Mouse (Mus musculus) neural tube, embryonic 12.5 days (tissue): ENCODE measurements around the gene Scarf2. TPM values are rescaled to one million over a fixed set of nuclear protein-coding genes. Genes with fewer than 3 reads are reported as not detected.
A peak's percentile ranks its signal among the peaks of the same experiment; 100 is the strongest.

ENCODE experiments used
- ATAC-seq: fragments of 200-750 bp; cut with Nextera tagmentation; 2 replicates; pipeline ENCODE4 v1.8.0; 2017; ENCODE audit warnings: low read depth, mild to moderate bottlenecking, moderate TSS enrichment, moderate library complexity; ENCODE audit not compliant: low FRiP score
- H3K27ac ChIP-seq: fragments of 300-500 bp; sonication (generic); 2 replicates; pipeline ENCODE4 v1.5.1; 2016
- H3K27me3 ChIP-seq: fragments of 300-500 bp; sonication (generic); replicated peaks from 2 replicates; pipeline ENCODE4 v1.6.1; 2016; ENCODE audit warnings: mild to moderate bottlenecking
- H3K36me3 ChIP-seq: fragments of 300-500 bp; sonication (generic); 2 replicates; pipeline ENCODE4 v1.6.1; 2016; ENCODE audit warnings: mild to moderate bottlenecking
- H3K4me1 ChIP-seq: fragments of 300-500 bp; sonication (generic); 2 replicates; pipeline ENCODE4 v1.6.1; 2016
- H3K4me2 ChIP-seq: fragments of 300-500 bp; sonication (generic); replicated peaks from 2 replicates; pipeline ENCODE4 v1.6.1; 2016; ENCODE audit warnings: mild to moderate bottlenecking
- H3K4me3 ChIP-seq: fragments of 300-500 bp; sonication (generic); 2 replicates; pipeline ENCODE4 v1.5.1; 2016
- H3K9ac ChIP-seq: fragments of 300-500 bp; sonication (generic); 2 replicates; pipeline ENCODE4 v1.6.1; 2016; ENCODE audit warnings: mild to moderate bottlenecking
- H3K9me3 ChIP-seq: fragments of 300-500 bp; sonication (generic); 2 replicates; pipeline ENCODE4 v1.6.1; 2016; ENCODE audit warnings: mild to moderate bottlenecking
- WGBS: fragments of 180-500 bp; shearing (Covaris S2); methylation state at CpG from one replicate; pipeline ENCODE4 v1.1.7; 2016; 5-methylcytosine and 5-hydroxymethylcytosine counted together
- polyA plus RNA-seq: library from polyadenylated mRNA; unstranded; fragments of >200 nt; fragmentation: Nextera tagmentation; extraction: Ambion mirVana; gene quantifications from 2 replicates; pipeline ENCODE4 v1.2.1, GENCODE M21; 2016

Scarf2 gene
- polyA plus RNA-seq, 1 experiment from 2014 or later: 13.9 TPM

DNA sequence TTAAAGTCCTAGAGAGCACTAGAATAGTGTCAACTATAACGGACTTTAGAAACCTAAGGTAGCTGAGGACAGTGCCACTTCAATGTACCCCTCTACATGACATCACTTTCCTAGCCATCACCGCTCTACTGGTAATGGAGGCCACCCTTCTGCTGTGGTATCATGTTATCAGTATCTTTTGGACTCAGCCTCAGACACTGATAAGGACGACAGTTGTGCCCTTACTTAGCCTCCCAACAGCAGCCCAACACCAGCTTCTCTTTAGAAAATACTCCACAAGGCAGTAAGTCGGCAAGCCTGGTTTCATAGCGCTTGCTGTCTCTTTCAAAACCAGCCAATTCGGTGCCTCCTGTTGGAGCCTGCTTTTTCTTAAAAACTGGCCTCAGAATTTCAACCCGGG lies 37.5 kb downstream of the Scarf2 start:
- no peaks in the 10 kb centered on the region; the same call in 1 of the 2 replicates for H3K36me3 ChIP-seq
- H3K27ac ChIP-seq: 0 out of 2 replicates have a peak overlapping the region, but pooled peaks have one; percentile 42
- peak overlapping the region; percentile 60 for H3K4me3 ChIP-seq
- 0 out of 2 replicates have a peak, but pooled peaks have one; percentile 6 for ATAC-seq
- 54% methylated on average over 7 of the region's 7 CpGs for WGBS
- no peaks in the 10 kb centered on the region for H3K9me3 ChIP-seq
- H3K4me2 ChIP-seq: peak overlapping the region; percentile 97
- peaks cover 82% of the 10 kb centered on the region for H3K27me3 ChIP-seq
- H3K4me1 ChIP-seq: peaks cover 24% of the 10 kb centered on the region; the same call in 1 of the 2 replicates
- H3K9ac ChIP-seq: peak overlapping the region; percentile 77; the same call in 1 of the 2 replicates

DNA sequence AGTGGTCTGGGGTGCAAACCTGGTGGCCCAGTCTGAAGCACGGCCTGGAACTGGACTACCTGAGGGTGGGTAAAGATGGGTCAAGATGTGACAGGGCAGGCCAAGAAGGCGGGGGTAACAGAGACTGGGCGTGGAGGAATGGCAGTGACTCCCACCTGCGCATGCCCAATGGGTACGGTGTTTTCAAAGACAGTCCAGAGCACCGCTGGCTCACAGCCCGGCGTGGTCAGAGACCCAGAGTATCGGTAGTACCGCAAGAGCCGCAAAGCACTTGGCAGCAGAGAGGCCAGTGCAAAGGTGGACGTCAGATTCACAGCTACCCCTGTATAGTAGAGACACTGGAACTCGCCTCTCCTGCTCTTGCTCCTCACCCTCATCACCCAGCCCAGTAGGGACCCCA lies 38.4 kb downstream of the Scarf2 start:
- 63% methylated on average over 13 of the region's 13 CpGs for WGBS
- Histone ChIP-seq H3K27ac (no peak overlapping the region), H3K4me2 (no peak overlapping the region), H3K4me1 (peaks cover 24% of the 10 kb centered on the region; the same call in 1 of the 2 replicates), H3K9me3 (no peaks in the 10 kb centered on the region), H3K36me3 (peaks cover 5% of the 10 kb centered on the region), H3K27me3 (peaks cover 74% of the 10 kb centered on the region), H3K9ac (no peak overlapping the region), H3K4me3 (no peak overlapping the region)
- ATAC-seq: no peak

DNA sequence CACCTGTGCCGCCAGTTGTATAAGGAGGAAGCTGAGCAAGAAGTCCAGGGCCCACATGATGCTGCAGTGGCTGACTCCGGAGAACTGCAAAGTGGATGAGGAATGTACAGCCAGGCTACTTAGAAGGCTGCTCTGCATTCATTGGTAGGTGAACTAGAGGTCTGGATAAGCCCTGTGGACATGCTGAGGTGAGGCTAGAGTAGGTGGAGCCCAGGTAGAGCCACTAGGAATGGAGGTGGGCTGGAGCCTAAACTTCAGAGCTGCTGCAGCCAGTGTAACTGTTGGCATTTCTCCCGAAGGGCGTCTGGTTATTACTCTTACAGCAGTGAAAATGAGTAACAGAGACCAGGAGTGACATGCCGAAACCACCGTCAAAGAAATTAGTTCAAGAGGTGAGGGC lies 41.0 kb downstream of the Scarf2 start, which contains the start of gene Car15:
Gene Car15, minus strand, starts transcription at position 314 of the 400 bp plus-strand sequence.
- H3K9ac ChIP-seq: no peak within 1 kb of the TSS
- no peak within 1 kb of the TSS for H3K27ac ChIP-seq
- no peak for ATAC-seq
- peaks cover 31% of the 10 kb centered on the region for H3K36me3 ChIP-seq
- WGBS: 87% methylated on average over 6 of the region's 6 CpGs
- no peak within 1 kb of the TSS for H3K4me3 ChIP-seq
- no peaks in the 10 kb centered on the region for H3K9me3 ChIP-seq
- peaks cover 49% of the 10 kb centered on the region for H3K27me3 ChIP-seq
- peaks cover 14% of the 10 kb centered on the region; the same call in 1 of the 2 replicates for H3K4me1 ChIP-seq
- no peak within 1 kb of the TSS for H3K4me2 ChIP-seq

DNA sequence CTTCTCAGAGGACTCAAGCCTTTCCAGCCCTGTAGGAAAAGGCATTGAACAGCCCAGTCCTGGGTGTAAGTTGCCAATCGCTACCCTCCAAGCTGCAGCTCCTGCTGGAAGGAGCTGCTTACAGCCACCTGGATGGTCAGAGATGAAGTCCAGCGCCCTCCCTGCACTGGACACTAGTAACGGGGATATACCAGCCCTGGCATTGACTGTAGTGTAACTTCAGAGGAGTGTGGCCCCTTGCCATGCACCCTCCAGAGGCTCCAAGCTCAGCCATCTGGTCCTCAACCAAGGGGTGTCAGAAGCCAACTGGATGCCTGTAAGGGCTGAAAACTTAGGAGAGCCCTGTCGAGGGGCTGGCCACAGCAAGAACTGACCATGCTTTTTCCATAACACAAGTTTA lies 42.9 kb downstream of the Scarf2 start:
- H3K27me3 ChIP-seq: peaks cover 30% of the 10 kb centered on the region
- no peak overlapping the region for H3K27ac ChIP-seq
- H3K4me3 ChIP-seq: no peak overlapping the region
- H3K9me3 ChIP-seq: no peaks in the 10 kb centered on the region
- H3K36me3 ChIP-seq: peaks cover 50% of the 10 kb centered on the region
- no peak overlapping the region for H3K9ac ChIP-seq
- 86% methylated on average over 4 of the region's 4 CpGs for WGBS
- no peaks in the 10 kb centered on the region for H3K4me1 ChIP-seq
- no peak overlapping the region for H3K4me2 ChIP-seq
- no peak for ATAC-seq

DNA sequence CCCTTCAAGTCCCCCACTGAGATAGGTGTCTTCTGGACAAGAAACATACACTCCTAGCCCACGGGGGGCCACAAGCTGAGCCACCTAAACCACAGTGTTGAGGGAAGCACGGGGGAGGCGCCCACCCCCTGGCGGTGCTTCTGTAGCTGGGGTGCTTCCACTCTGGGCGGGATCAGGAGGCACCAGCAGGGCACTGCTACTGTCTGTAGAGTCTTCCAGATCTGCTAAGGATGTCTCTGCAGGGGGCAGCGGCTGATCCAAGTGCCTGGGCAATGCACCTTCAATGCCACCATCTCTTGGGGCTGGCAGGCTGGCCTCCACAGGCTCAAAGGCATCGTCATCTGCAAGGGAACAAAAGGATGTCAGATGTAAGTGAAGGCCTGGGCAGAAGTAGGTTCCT lies 45.4 kb downstream of the Scarf2 start:
- H3K27me3 ChIP-seq: peaks cover 7% of the 10 kb centered on the region; the same call in 1 of the 2 replicates
- H3K4me3 ChIP-seq: no peak overlapping the region
- WGBS: 96% methylated on average over 7 of the region's 7 CpGs
- no peak for ATAC-seq
- no peaks in the 10 kb centered on the region for H3K9me3 ChIP-seq
- no peak overlapping the region for H3K27ac ChIP-seq
- peaks cover 74% of the 10 kb centered on the region for H3K36me3 ChIP-seq
- H3K9ac ChIP-seq: no peak overlapping the region
- no peak overlapping the region for H3K4me2 ChIP-seq
- H3K4me1 ChIP-seq: no peaks in the 10 kb centered on the region

DNA sequence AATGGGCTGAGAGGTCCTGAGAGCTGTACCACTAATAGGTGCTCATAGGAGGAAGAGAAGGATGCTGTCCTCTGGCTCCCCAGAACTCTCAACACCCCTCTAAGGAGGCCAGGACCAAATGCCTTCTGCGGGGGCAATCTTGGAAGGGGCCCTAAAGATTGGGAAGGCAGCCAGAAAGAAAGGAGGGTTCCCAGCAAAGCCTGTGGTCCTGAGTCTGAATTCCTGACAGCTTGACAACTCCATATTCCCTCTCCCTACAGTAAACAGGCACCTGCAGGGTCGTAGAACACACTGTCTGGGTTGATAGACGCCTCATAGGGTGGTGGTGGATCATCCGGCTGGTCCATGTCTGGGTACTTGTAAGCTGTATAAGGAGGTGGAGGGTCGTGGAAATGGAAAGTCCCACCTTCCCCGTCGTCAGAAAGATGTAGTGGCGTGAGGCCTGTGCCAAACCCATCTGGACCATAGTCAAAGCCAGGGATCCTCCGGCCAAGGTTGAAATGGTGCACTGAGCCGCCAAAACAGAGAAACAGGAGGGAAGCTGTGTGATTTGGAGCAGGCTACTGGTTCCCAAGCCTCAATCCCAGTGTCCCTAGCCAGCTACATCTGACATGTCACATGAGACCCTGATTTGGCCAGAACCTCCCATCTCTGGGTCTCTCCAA lies 46.8 kb downstream of the Scarf2 start:
- no peak overlapping the region for H3K9ac ChIP-seq
- H3K4me3 ChIP-seq: no peak overlapping the region
- no peaks in the 10 kb centered on the region for H3K27me3 ChIP-seq
- WGBS: 95% methylated on average over 10 of the region's 10 CpGs
- no peak overlapping the region for H3K4me2 ChIP-seq
- ATAC-seq: no peak
- no peak overlapping the region for H3K27ac ChIP-seq
- H3K4me1 ChIP-seq: no peaks in the 10 kb centered on the region
- no peaks in the 10 kb centered on the region for H3K9me3 ChIP-seq
- peaks cover 84% of the 10 kb centered on the region for H3K36me3 ChIP-seq

DNA sequence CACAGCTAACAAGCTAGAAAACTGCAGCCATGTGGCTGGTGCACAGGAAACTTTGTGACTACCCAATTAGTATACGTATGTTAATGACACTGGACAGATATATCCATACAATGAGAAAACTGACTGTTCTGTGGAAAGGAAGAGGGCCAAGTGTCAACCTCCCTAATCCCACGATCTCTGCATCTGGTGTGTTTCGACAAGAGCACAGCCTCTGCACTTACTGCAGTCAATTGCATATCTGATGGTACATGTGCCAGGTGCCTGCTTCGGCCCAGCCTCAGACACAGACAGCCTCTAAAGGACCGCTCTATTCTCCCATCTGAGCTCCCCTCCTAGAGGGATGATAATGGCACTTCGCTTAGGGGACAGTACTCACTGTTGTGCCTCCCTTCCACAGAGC lies 51.3 kb downstream of the Scarf2 start:
- Histone ChIP-seq H3K27ac (no peak overlapping the region), H3K9me3 (no peaks in the 10 kb centered on the region), H3K4me2 (no peak overlapping the region), H3K27me3 (no peaks in the 10 kb centered on the region), H3K36me3 (peaks cover 87% of the 10 kb centered on the region), H3K9ac (no peak overlapping the region), H3K4me3 (no peak overlapping the region), H3K4me1 (no peaks in the 10 kb centered on the region)
- no peak for ATAC-seq
- 97% methylated on average over 6 of the region's 6 CpGs for WGBS

DNA sequence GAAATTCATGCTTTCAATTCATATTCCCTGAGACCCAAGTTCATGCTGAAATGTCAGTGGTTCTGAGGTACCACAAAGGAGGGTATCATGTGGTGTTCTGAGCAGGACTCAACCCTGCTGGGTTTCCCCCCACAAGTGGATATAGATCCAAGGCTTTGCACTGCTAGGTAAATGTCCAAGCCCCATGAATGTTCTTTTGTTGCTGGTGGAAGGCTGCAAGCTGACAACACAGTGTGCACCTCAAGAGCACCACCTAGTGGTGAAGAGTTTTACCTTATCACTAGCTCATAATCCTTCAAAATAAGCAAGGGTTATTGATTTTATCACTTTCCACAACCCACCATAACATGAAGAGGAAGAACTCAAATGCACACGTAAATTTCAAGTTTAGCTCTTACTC lies 51.8 kb downstream of the Scarf2 start:
- WGBS: 30% methylated on average over 1 of the region's 1 CpGs

DNA sequence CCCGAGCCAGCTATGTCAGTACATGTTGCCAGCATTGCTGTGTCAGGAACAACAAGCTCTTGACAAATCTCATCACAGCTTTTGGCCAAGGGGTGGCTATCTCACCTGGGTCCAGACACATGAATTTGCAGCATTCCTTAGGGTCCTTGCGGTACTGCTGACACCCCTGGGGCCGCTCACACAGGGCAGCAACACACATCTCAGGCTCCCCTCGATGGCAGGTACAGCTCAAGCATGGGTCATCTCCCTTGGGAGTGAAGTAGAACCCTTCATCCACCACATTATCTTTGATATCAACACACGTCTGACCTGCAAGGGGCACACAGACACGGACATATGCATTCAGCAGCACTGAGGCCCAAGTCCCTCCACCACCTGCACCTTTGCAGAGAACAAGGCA lies 52.4 kb downstream of the Scarf2 start:
- WGBS: 85% methylated on average over 6 of the region's 6 CpGs
- Histone ChIP-seq H3K27me3 (no peaks in the 10 kb centered on the region), H3K9me3 (no peaks in the 10 kb centered on the region), H3K4me1 (no peaks in the 10 kb centered on the region), H3K27ac (no peak overlapping the region), H3K36me3 (peaks cover 85% of the 10 kb centered on the region), H3K9ac (no peak overlapping the region), H3K4me3 (no peak overlapping the region), H3K4me2 (no peak overlapping the region)
- no peak for ATAC-seq

More for the DNA sequence above, 51.8 kb downstream of the Scarf2 start:
- H3K4me1 ChIP-seq: no peaks in the 10 kb centered on the region
- no peak overlapping the region for H3K4me3 ChIP-seq
- no peak overlapping the region for H3K9ac ChIP-seq
- H3K36me3 ChIP-seq: peaks cover 85% of the 10 kb centered on the region
- ATAC-seq: 0 out of 2 replicates have a peak, but pooled peaks have one; percentile 41
- no peaks in the 10 kb centered on the region for H3K9me3 ChIP-seq
- H3K27ac ChIP-seq: no peak overlapping the region
- no peak overlapping the region for H3K4me2 ChIP-seq
- H3K27me3 ChIP-seq: no peaks in the 10 kb centered on the region

DNA sequence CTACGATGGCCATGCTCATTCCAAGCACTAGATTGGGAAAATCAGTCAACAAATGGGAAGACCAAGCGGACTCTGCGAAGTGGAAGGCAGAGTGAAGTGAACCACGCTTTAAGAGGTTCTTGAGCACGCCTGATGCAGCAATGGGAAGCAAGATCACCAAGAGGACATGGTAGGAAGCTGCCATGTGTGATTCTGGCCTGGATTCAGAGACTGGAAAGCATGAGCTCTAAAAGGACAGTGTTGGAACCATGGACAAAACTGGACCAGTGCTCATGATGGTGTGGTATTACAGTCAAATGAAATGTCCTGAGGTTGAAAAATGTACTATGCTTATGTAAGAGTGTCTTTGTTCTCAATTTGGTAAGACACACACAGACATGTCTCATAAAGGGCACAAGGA lies 54.2 kb downstream of the Scarf2 start:
- Histone ChIP-seq H3K4me2 (no peak overlapping the region), H3K9me3 (no peaks in the 10 kb centered on the region), H3K27me3 (no peaks in the 10 kb centered on the region), H3K36me3 (peaks cover 83% of the 10 kb centered on the region), H3K27ac (no peak overlapping the region), H3K4me1 (no peaks in the 10 kb centered on the region), H3K4me3 (no peak overlapping the region), H3K9ac (no peak overlapping the region)
- 95% methylated on average over 5 of the region's 5 CpGs for WGBS
- ATAC-seq: no peak

DNA sequence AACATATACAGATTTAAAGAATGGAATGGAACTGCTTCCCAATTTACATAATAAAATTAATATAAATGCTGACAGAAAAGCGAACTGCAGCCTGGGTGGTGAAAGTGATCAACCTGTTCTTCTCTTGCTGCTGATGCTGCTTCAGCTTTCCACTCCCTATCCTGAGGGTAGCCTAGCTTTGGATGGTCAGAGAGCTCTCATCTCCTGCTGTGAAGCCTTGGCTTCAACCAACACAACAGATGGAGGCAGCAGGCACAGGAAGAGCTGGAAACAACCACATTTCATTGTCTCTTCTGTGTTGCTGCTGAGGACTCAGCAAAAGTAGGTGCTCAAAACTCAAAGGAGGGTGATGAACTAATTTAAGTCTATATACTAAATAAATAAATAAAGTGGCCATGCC lies 54.8 kb downstream of the Scarf2 start:
- H3K9me3 ChIP-seq: no peaks in the 10 kb centered on the region
- 97% methylated on average over 1 of the region's 1 CpGs for WGBS
- ATAC-seq: no peak
- H3K4me2 ChIP-seq: no peak overlapping the region
- no peaks in the 10 kb centered on the region for H3K27me3 ChIP-seq
- no peaks in the 10 kb centered on the region for H3K4me1 ChIP-seq
- H3K36me3 ChIP-seq: peaks cover 84% of the 10 kb centered on the region
- H3K9ac ChIP-seq: no peak overlapping the region
- no peak overlapping the region for H3K27ac ChIP-seq
- no peak overlapping the region for H3K4me3 ChIP-seq

DNA sequence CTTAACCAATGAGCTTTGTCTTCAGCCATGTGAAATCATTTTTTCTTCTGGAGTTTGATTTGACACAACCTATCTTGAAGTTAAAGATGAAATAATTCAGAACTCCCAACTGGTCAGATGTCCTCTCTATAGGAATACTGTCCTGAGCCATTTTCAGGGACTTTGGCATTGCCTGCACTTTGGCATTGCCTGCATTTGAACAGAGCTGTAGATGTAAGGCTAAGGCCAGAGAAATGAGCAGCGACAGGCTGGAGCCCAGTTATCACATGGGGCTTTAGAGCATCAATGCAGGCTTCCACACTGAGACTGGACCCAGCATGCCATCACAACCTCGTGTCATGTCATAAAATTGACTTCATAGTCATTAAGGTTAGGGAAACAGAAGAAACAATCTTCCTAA lies 56.2 kb downstream of the Scarf2 start:
- Histone ChIP-seq H3K4me3 (no peak overlapping the region), H3K27ac (no peak overlapping the region), H3K36me3 (peaks cover 88% of the 10 kb centered on the region), H3K4me1 (no peaks in the 10 kb centered on the region), H3K9ac (no peak overlapping the region), H3K4me2 (no peak overlapping the region), H3K27me3 (no peaks in the 10 kb centered on the region), H3K9me3 (no peaks in the 10 kb centered on the region)
- ATAC-seq: no peak
- whole genome bisulfite sequencing: 84% methylated on average over 2 of the region's 2 CpGs

DNA sequence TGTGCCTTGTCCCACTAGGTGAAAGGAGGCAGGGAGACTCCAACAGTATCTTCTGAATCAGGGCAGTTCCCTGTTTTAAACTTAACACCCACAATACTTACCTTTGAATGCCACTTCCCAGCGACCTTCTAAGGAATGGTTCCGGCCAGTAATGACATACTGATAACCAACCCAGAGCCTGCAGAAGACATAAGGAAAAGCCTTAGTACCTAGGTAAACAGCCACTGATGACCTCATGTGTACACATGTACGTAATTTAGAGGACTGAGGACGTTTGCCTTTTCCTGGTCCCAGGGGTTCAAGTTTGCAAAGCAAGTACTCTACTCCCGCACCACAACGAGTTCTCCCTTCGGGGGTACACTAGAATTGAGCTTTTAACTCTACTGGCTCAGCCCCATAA lies 60.1 kb downstream of the Scarf2 start:
- WGBS: 89% methylated on average over 7 of the region's 7 CpGs
- Histone ChIP-seq H3K4me3 (no peak overlapping the region), H3K4me2 (no peak overlapping the region), H3K4me1 (no peaks in the 10 kb centered on the region), H3K27me3 (no peaks in the 10 kb centered on the region), H3K9ac (no peak overlapping the region), H3K27ac (no peak overlapping the region), H3K9me3 (no peaks in the 10 kb centered on the region), H3K36me3 (peaks cover 76% of the 10 kb centered on the region)
- ATAC-seq: no peak
